Mouse (Mus musculus) stomach, embryonic 15.5 days (tissue): Measurements from ENCODE around the gene Slc1a4. TPM values are rescaled to one million over a fixed set of nuclear protein-coding genes. Genes with fewer than 3 reads are reported as not detected.

Experiments
- ATAC-seq: fragments of 200-750 bp; cut with Nextera tagmentation; 2 replicates; pipeline ENCODE4 v1.8.0; 2017; ENCODE audit warnings: low read depth, moderate number of reproducible peaks, moderate TSS enrichment; ENCODE audit not compliant: insufficient read depth, low FRiP score
- H3K27ac ChIP-seq: fragments of 300-500 bp; sonication (generic); 2 replicates; pipeline ENCODE4 v1.5.1; 2015; ENCODE audit warnings: mild to moderate bottlenecking, inconsistent platforms
- H3K27me3 ChIP-seq: fragments of 300-500 bp; sonication (generic); replicated peaks from 2 replicates; pipeline ENCODE4 v1.6.1; 2015; ENCODE audit warnings: inconsistent platforms
- H3K36me3 ChIP-seq: fragments of 300-500 bp; sonication (generic); 2 replicates; pipeline ENCODE4 v1.6.1; 2015; ENCODE audit warnings: inconsistent platforms
- H3K4me1 ChIP-seq: fragments of 300-500 bp; sonication (generic); 2 replicates; pipeline ENCODE4 v1.6.1; 2015; ENCODE audit warnings: inconsistent platforms
- H3K4me2 ChIP-seq: fragments of 300-500 bp; sonication (generic); 2 replicates; pipeline ENCODE4 v1.6.1; 2015; ENCODE audit warnings: mild to moderate bottlenecking, inconsistent platforms
- H3K4me3 ChIP-seq: fragments of 300-500 bp; sonication (generic); replicated peaks from 2 replicates; pipeline ENCODE4 v1.5.1; 2015; ENCODE audit warnings: inconsistent platforms
- H3K9ac ChIP-seq: fragments of 300-500 bp; sonication (generic); 2 replicates; pipeline ENCODE4 v1.6.1; 2015; ENCODE audit warnings: inconsistent platforms
- H3K9me3 ChIP-seq: fragments of 300-500 bp; sonication (generic); 2 replicates; pipeline ENCODE4 v1.6.1; 2016; ENCODE audit warnings: inconsistent platforms
- WGBS: fragments of 180-500 bp; shearing (Covaris S2); methylation state at CpG from one replicate; pipeline ENCODE4 v1.1.7; 2015; 5-methylcytosine and 5-hydroxymethylcytosine counted together
- polyA plus RNA-seq: library from polyadenylated mRNA; unstranded; fragments of >200 nt; fragmentation: Nextera tagmentation; extraction: Ambion mirVana; gene quantifications from 2 replicates; pipeline ENCODE4 v1.2.1, GENCODE M21; 2015

Gene Slc1a4
- polyA plus RNA-seq, 1 experiment from 2014 or later: 15.0 TPM

DNA sequence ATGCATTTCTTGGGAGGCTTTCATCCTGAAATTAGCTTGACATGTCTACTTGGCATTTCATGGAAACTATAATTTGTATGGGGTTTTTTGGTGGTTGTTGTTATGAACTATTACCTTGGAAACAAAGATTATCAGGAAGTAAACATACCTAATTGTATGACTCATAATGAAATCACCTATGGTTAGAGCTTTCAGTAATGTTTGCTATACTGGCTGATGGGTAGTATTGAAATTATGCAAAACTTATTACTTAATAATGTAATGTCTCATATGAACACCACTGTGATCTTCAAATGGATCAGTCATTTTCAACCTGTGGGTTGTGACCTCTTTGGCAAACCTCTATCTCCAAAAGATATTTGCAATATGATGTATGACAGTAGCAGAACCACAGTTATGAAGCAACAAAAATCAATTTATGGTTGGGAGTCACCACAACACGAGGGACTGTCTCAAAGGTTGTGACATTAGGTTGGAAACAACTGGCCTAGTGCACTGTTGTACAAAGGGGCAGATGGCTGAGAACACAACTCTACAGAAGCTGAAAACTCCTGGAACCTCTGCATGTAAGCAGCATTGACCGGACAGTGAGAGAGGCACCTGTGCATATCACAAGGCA is 49.8 kb downstream of the Slc1a4 start:
- Histone ChIP-seq H3K9me3 (no peaks in the 10 kb centered on the region), H3K4me1 (0 out of 2 replicates have a peak, but pooled peaks cover 2% of the 10 kb centered on the region), H3K4me3 (no peak overlapping the region), H3K27me3 (no peaks in the 10 kb centered on the region), H3K36me3 (no peaks in the 10 kb centered on the region), H3K27ac (no peak overlapping the region), H3K4me2 (no peak overlapping the region), H3K9ac (no peak overlapping the region)
- ATAC-seq: no peak
- WGBS: 82% methylated on average over 2 of the region's 2 CpGs

DNA sequence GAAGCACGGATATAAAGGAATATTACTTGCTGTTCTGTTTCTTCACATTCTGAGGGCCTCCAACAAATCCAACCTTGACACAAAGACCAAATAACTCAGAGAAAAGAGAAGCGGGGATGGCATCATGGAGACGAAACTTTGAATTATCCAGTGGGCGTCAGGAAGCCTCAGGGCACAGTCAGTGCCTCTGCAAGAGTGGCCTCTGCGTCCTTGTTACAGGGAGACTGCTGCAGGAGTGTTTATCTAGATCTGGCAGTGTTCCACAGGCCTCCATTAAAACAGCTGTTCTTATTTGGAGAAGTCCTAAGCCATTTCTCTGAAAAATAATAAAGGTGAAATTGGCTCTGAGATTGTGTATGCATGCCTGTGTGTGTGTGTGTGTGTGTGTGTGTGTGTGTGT is 51.5 kb downstream of the Slc1a4 start:
- WGBS: 41% methylated on average over 5 of the region's 5 CpGs
- Histone ChIP-seq H3K27ac (no peak overlapping the region), H3K9ac (no peak overlapping the region), H3K4me3 (no peak overlapping the region), H3K4me2 (no peak overlapping the region), H3K27me3 (no peaks in the 10 kb centered on the region), H3K36me3 (no peaks in the 10 kb centered on the region), H3K9me3 (no peaks in the 10 kb centered on the region), H3K4me1 (0 out of 2 replicates have a peak, but pooled peaks cover 2% of the 10 kb centered on the region)
- ATAC-seq: no peak

DNA sequence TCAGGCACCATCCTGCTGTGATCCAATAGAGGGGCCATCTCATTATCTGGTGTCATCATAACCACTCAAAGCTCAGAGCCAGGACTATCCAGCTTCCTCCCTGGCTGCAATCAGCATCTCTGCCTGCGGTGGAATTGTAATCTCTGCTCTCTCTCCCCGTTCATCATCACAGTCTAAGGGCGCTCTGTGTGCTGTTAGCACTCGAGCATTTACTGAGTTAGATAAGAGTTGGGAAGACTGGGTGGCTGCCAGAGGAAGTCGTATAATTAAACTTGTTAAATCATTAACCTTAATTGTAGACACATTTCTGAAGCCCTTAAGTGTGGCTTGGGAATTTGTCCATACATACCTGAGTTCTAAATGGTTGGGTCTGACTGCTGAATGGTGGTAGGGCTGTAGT is 53.8 kb downstream of the Slc1a4 start:
- WGBS: 26% methylated on average over 5 of the region's 5 CpGs
- no peak overlapping the region for H3K4me3 ChIP-seq
- no peak overlapping the region for H3K9ac ChIP-seq
- no peaks in the 10 kb centered on the region for H3K36me3 ChIP-seq
- H3K4me2 ChIP-seq: no peak overlapping the region
- ATAC-seq: peak; percentile 79
- H3K27ac ChIP-seq: no peak overlapping the region
- H3K4me1 ChIP-seq: 0 out of 2 replicates have a peak, but pooled peaks cover 2% of the 10 kb centered on the region
- no peaks in the 10 kb centered on the region for H3K27me3 ChIP-seq
- no peaks in the 10 kb centered on the region for H3K9me3 ChIP-seq

DNA sequence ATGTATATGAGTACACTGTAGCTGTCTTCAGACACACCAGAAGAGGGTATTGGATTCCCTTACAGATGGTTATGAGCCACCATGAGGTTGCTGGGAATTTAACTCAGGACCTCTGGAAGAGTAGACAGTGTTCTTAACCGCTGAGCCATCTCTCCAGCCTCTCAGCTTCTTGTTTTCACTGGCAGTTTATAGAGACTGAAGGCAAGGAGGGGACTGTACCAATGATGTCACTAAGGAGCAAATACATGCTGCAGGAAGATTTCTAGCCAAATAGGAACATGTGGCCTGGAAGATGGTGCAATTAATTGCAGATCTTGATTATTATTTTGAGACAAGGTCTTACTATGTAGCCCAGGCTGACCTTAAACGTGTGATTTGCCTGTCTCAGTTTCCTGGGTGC is 55.4 kb downstream of the Slc1a4 start:
- no peak overlapping the region for H3K4me2 ChIP-seq
- no peak overlapping the region for H3K27ac ChIP-seq
- no peak overlapping the region for H3K9ac ChIP-seq
- 74% methylated on average over 2 of the region's 2 CpGs for WGBS
- ATAC-seq: no peak
- H3K27me3 ChIP-seq: no peaks in the 10 kb centered on the region
- no peak overlapping the region for H3K4me3 ChIP-seq
- 0 out of 2 replicates have a peak, but pooled peaks cover 2% of the 10 kb centered on the region for H3K4me1 ChIP-seq
- H3K36me3 ChIP-seq: no peaks in the 10 kb centered on the region
- H3K9me3 ChIP-seq: no peaks in the 10 kb centered on the region

DNA sequence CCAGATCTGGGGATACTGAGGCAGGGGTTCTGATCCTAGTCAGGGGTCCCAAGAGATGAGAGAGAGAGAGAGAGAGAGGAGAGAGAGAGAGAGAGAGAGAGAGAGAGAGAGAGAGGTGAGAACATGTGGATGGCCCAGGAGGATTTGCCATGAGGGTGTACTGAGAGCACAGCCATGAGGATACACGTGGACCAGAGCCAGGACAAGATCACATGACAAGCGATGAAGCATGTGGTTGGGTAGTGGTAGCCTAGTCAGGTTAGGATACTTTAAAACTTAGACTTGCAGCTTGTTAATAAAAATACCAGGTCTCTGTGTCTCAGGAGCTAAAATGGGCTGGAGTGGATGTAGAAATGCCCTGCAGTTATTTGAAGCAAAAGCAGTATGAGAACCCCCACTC is 56.5 kb downstream of the Slc1a4 start:
- no peaks in the 10 kb centered on the region for H3K36me3 ChIP-seq
- H3K4me2 ChIP-seq: no peak overlapping the region
- ATAC-seq: no peak
- H3K27ac ChIP-seq: no peak overlapping the region
- no peak overlapping the region for H3K9ac ChIP-seq
- WGBS: 67% methylated on average over 2 of the region's 2 CpGs
- no peaks in the 10 kb centered on the region for H3K4me1 ChIP-seq
- no peaks in the 10 kb centered on the region for H3K27me3 ChIP-seq
- no peaks in the 10 kb centered on the region for H3K9me3 ChIP-seq
- no peak overlapping the region for H3K4me3 ChIP-seq

DNA sequence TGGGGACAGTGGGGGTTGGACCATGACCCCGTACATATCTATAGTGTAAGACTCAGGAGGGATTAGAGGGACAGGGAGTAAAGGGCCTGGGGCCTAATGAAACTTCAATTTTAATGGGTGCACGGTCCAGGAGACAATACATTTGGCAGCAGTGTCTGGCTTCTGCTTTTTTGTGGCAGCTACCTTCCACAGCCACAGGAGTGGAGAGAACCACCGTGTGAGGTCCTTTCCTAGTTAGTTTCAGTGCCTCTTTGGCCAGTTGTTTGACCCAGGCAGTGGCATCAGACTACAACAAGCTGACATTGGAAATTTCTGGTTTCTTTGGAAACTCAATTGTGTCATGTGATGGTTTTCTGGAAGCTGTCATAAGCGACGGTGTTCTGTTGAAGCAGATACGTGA is 62.6 kb downstream of the Slc1a4 start:
- H3K27ac ChIP-seq: no peak overlapping the region
- WGBS: 85% methylated on average over 6 of the region's 6 CpGs
- H3K27me3 ChIP-seq: no peaks in the 10 kb centered on the region
- H3K9ac ChIP-seq: no peak overlapping the region
- ATAC-seq: no peak
- no peak overlapping the region for H3K4me2 ChIP-seq
- H3K4me1 ChIP-seq: no peaks in the 10 kb centered on the region
- no peak overlapping the region for H3K4me3 ChIP-seq
- no peaks in the 10 kb centered on the region for H3K36me3 ChIP-seq
- H3K9me3 ChIP-seq: no peaks in the 10 kb centered on the region

DNA sequence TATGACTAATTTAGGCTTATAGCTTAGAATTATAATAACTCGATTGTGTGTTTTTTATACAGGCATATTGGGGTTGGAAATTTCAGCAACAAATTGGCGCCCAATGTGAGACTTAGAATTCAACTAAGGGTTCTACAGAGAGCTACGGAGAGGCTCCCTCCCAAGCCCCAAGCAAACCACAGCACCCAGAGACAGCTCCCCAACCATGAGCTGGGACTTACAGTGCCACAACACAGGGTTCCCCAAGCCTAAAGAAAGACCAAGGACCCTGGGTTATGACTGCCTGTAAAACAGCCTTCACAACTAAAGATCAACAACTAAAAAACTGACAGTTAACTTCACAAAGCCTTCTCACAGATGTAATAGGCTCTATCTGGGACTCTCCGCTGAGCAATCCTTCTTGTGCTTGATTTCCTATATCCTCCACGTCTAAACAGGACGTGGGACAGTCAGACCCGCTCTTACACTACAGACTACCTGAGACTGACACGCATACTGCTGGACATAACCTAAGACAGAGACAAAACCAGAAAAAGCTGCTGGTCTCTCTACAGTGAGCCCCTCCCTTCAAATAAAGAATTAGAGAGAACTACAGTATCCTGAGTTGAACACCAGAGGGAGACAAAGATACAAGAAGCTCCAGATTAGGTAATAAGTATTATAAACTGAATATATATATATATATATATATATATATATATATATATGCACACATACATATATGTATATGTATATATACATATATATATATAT is 69.7 kb downstream of the Slc1a4 start:
- 52% methylated on average over 8 of the region's 8 CpGs for WGBS
- Histone ChIP-seq H3K4me1 (no peaks in the 10 kb centered on the region), H3K36me3 (no peaks in the 10 kb centered on the region), H3K9me3 (no peaks in the 10 kb centered on the region), H3K4me2 (no peak overlapping the region), H3K27me3 (no peaks in the 10 kb centered on the region), H3K9ac (no peak overlapping the region), H3K27ac (no peak overlapping the region), H3K4me3 (no peak overlapping the region)
- no peak for ATAC-seq

DNA sequence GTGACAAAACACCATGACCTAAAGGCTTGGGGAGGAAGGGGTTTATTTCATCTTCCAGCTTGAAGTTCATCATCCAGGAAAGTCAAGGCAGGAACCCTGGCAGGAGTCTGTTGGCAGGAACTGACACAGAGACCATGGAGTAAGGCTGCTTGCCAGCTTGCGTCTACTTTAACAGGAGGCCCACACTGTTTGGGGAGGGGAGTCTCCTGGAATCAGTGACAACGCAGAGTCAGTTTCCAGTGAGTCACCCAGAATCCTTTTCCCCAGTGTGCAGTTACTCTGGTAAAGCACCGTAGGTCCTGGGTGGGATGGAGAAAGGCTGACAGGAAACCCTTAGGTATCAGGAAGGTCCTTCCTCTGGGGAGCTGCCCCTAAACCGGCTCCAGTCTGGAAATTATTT is 77.7 kb downstream of the Slc1a4 start:
- no peak overlapping the region for H3K9ac ChIP-seq

DNA sequence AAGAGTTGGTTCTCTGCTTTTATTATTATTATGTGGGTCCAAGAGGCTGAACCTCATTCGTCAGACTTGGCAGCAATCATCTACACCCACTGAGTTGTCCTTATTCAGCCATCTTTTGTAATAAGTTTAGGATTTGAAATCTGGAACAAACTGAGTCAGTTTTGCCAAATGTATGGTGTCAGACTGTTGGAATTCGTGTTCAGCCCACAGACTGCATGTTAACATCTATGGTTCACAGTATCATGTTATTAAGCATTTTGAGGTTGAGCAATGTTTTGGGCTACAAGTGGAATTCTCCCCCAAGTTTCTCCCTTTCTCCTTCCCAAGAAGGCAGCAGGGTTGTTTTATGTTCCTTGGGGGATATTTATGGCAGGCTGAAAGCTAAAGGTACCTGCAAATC is 79.4 kb downstream of the Slc1a4 start:
- Histone ChIP-seq H3K36me3 (no peaks in the 10 kb centered on the region), H3K4me2 (no peak overlapping the region), H3K4me1 (peaks cover 3% of the 10 kb centered on the region), H3K27ac (no peak overlapping the region), H3K9ac (no peak overlapping the region), H3K9me3 (no peaks in the 10 kb centered on the region), H3K27me3 (no peaks in the 10 kb centered on the region), H3K4me3 (no peak overlapping the region)
- 69% methylated on average over 2 of the region's 2 CpGs for WGBS
- no peak for ATAC-seq

More for the DNA sequence above, 77.7 kb downstream of the Slc1a4 start:
- Histone ChIP-seq H3K9me3 (no peaks in the 10 kb centered on the region), H3K4me2 (no peak overlapping the region), H3K4me1 (no peaks in the 10 kb centered on the region), H3K4me3 (no peak overlapping the region), H3K36me3 (no peaks in the 10 kb centered on the region), H3K27ac (no peak overlapping the region), H3K27me3 (no peaks in the 10 kb centered on the region)
- 74% methylated on average over 4 of the region's 4 CpGs for WGBS
- ATAC-seq: no peak

Other genes with a start within 250 kb of the Slc1a4 start
- gene Actr2, start 219.8 kb downstream of the Slc1a4 start, polyA plus RNA-seq: 127 and 132 TPM in 2 replicates
- 306 and 312 TPM in 2 replicates for gene Rab1a, start 131.3 kb downstream of the Slc1a4 start, polyA plus RNA-seq
- 24.3 and 26.6 TPM in 2 replicates for gene Cep68, start 83.3 kb downstream of the Slc1a4 start, polyA plus RNA-seq
- 26.5 and 38.8 TPM in 2 replicates for gene Sertad2, start 210.5 kb upstream of the Slc1a4 start, polyA plus RNA-seq